11 mouse cellular contexts compared by ENCODE assay signal in genomic region chr1:152261472-152261871, GRCm38 (mm10).
DNase-seq lines count a peak whose midpoint lies in the region; ATAC-seq lines count a peak whose summit lies in the region.
"Had no signal": no experiment of that assay in that cellular context is flagged by ENCODE, and none has a peak within 500 bp of the region (broad histone marks: within the 10 kb centered on the region; RNA-seq: fewer than 3 reads in every experiment).

No protein-coding gene starts in this region.

- ATAC-seq in kidney, embryonic 15.5 days (replicated peaks; ENCODE audit: low FRiP score) = peak; percentile 82
- ATAC-seq in midbrain, embryonic 13.5 days = 0 out of 2 replicates have a peak, but pooled peaks have one; percentile 30
- peak; percentile 83 for ATAC-seq in hindbrain, embryonic 12.5 days (ENCODE audit: low FRiP score)

- H3K4me1 ChIP-seq in kidney, embryonic 15.5 days = no peaks in the 10 kb centered on the region
- peaks cover 8% of the 10 kb centered on the region for H3K4me1 ChIP-seq in midbrain, embryonic 13.5 days (replicated peaks)
- H3K4me1 ChIP-seq in midbrain, embryonic 10.5 days = peaks cover 12% of the 10 kb centered on the region
- H3K4me1 ChIP-seq in hindbrain, embryonic 12.5 days = peaks cover 13% of the 10 kb centered on the region
- H3K4me1 ChIP-seq: heart, embryonic 12.5 days had no signal

- no peak overlapping the region for H3K27ac ChIP-seq in kidney, embryonic 15.5 days
- no peak overlapping the region for H3K27ac ChIP-seq in midbrain, embryonic 13.5 days
- H3K27ac ChIP-seq in midbrain, embryonic 10.5 days (replicated peaks) = no peak overlapping the region
- H3K27ac ChIP-seq in hindbrain, embryonic 12.5 days = peak overlapping the region; percentile 60
- H3K27ac ChIP-seq: left cerebral cortex, adult 2 months; liver, embryonic 14.5 days had no signal

- H3K27me3 ChIP-seq in kidney, embryonic 15.5 days = no peaks in the 10 kb centered on the region
- H3K27me3 ChIP-seq in midbrain, embryonic 13.5 days = no peaks in the 10 kb centered on the region
- no peaks in the 10 kb centered on the region for H3K27me3 ChIP-seq in midbrain, embryonic 10.5 days (ENCODE audit: low read depth, poor library complexity, severe bottlenecking)
- no peaks in the 10 kb centered on the region for H3K27me3 ChIP-seq in hindbrain, embryonic 12.5 days
- H3K27me3 ChIP-seq: heart, embryonic 12.5 days had no signal

- H3K9me3 ChIP-seq in kidney, embryonic 15.5 days (replicated peaks) = no peaks in the 10 kb centered on the region
- H3K9me3 ChIP-seq in midbrain, embryonic 13.5 days = no peaks in the 10 kb centered on the region
- no peaks in the 10 kb centered on the region for H3K9me3 ChIP-seq in midbrain, embryonic 10.5 days (replicated peaks)
- H3K9me3 ChIP-seq in hindbrain, embryonic 12.5 days (replicated peaks) = no peaks in the 10 kb centered on the region
- H3K9me3 ChIP-seq: heart, embryonic 12.5 days had no signal

- no peak overlapping the region for H3K4me3 ChIP-seq in kidney, embryonic 15.5 days (replicated peaks)
- no peak overlapping the region for H3K4me3 ChIP-seq in midbrain, embryonic 13.5 days (replicated peaks)
- H3K4me3 ChIP-seq in midbrain, embryonic 10.5 days = no peak overlapping the region
- no peak overlapping the region for H3K4me3 ChIP-seq in hindbrain, embryonic 12.5 days
- H3K4me3 ChIP-seq: erythroblast, embryonic 14.5 days; heart, embryonic 12.5 days; left cerebral cortex, adult 2 months had no signal

- H3K36me3 ChIP-seq in kidney, embryonic 15.5 days = no peaks in the 10 kb centered on the region
- H3K36me3 ChIP-seq in midbrain, embryonic 13.5 days = no peaks in the 10 kb centered on the region
- no peaks in the 10 kb centered on the region for H3K36me3 ChIP-seq in midbrain, embryonic 10.5 days
- no peaks in the 10 kb centered on the region for H3K36me3 ChIP-seq in hindbrain, embryonic 12.5 days
- H3K36me3 ChIP-seq: heart, embryonic 12.5 days had no signal

- WGBS in kidney, embryonic 15.5 days = 23% methylated on average over 4 of the region's 4 CpGs
- WGBS in midbrain, embryonic 13.5 days = 34% methylated on average over 4 of the region's 4 CpGs
- WGBS in midbrain, embryonic 10.5 days = 45% methylated on average over 4 of the region's 4 CpGs
- 35% methylated on average over 4 of the region's 4 CpGs for WGBS in hindbrain, embryonic 12.5 days

- no peak for DNase-seq in kidney, adult 18-20 months
- no peak for DNase-seq in midbrain, embryonic 10.5 days (ENCODE audit: low spot score)
- peak; percentile 32 for DNase-seq in retina, embryonic 14.5 days (ENCODE audit: low spot score)
- DNase-seq in thymus, postnatal 4 days = no peak

- H3K4me2 ChIP-seq in kidney, embryonic 15.5 days = no peak overlapping the region
- H3K4me2 ChIP-seq in midbrain, embryonic 13.5 days (replicated peaks) = no peak overlapping the region
- no peak overlapping the region for H3K4me2 ChIP-seq in hindbrain, embryonic 12.5 days (replicated peaks)
- H3K4me2 ChIP-seq: heart, embryonic 12.5 days had no signal

- H3K9ac ChIP-seq in kidney, embryonic 15.5 days = no peak overlapping the region
- H3K9ac ChIP-seq in midbrain, embryonic 13.5 days (replicated peaks) = no peak overlapping the region
- H3K9ac ChIP-seq in hindbrain, embryonic 12.5 days = no peak overlapping the region
- H3K9ac ChIP-seq: heart, embryonic 12.5 days; liver, embryonic 14.5 days had no signal

Comparison
In these comparisons a context has a peak if more than half of its experiments do, and no peak if none do; other contexts are left out.
1. ATAC-seq: peak in every context shown above with its lines; median percentile 83 in hindbrain, embryonic 12.5 days; 82 in kidney, embryonic 15.5 days; 30 in midbrain, embryonic 13.5 days.